In the genomic region with DNA sequence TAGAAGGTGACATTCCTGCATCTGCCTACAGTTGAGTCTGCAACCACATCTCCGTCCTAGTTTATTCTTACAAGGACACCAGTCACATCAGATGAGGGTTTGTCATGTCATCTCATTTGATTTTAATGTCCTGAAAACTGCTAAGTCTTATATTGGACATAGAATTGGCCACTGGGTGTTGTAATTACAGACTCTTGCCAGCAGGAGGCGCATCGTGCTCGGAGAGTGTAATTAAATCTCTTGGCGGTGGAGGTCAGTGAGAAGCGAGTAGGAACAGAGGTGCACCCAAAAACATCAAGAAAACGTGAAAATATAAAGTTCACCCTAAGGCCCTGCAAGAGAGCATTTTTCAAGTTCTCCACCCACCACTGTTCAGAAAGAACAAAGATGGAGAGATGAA, we compare ENCODE assay signal across 9 mouse cellular contexts. TPM values are rescaled to one million over a fixed set of nuclear protein-coding genes. Genes with fewer than 3 reads are reported as not detected.
A peak's percentile ranks its signal among the peaks of the same experiment; 100 is the strongest.
DNase-seq lines count a peak whose midpoint lies in the region; ATAC-seq and TF ChIP-seq lines count a peak whose summit lies in the region.
"Had no signal": no experiment of that assay in that cellular context is flagged by ENCODE, and none has a peak within 500 bp of the region (broad histone marks: within the 10 kb centered on the region; RNA-seq: fewer than 3 reads in every experiment).

No protein-coding gene starts in this region.

- H3K4me1 ChIP-seq in heart, postnatal 0 days (ENCODE audit: control insufficient read depth, insufficient read depth): no peaks in the 10 kb centered on the region
- H3K4me1 ChIP-seq: embryonic facial prominence, embryonic 12.5 days had no signal

- peak; percentile 50 for TF ChIP-seq CTCF in heart, postnatal 0 days (IDR thresholded peaks at IDR 0.05; ENCODE audit: low read depth)

- intact Hi-C loops in heart, postnatal 25 days (cut with DNase I): loop anchor here (5.0 kb wide), 1 partner anchor 63 kb away; a partner anchor contains a TSS
- intact Hi-C loops in left cerebral cortex, postnatal 36 days (cut with DNase I): loop anchor here (5.0 kb wide), 1 partner anchor 63 kb away; a partner anchor contains a TSS

- DNase-seq in heart, postnatal 0 days (ENCODE audit: low spot score): no peak
- DNase-seq in heart, postnatal 25 days (ENCODE audit: low spot score): no peak
- peak; percentile 25 for DNase-seq in right cerebral cortex, postnatal 14 days
- no peak for DNase-seq in right cerebral cortex, postnatal 10 days (ENCODE audit: low spot score in 2 of 2)
- DNase-seq in c-Kit-positive CD71-negative TER-119-negative erythroid progenitor cells, embryonic 14.5 days (ENCODE audit: low read depth): peak; percentile 46
- DNase-seq in left cerebral cortex, postnatal 36 days (ENCODE audit: low spot score in 2 of 2): no peak

- no peaks in the 10 kb centered on the region for H3K36me3 ChIP-seq in heart, postnatal 0 days (replicated peaks; ENCODE audit: control insufficient read depth, insufficient read depth, low read length)
- H3K36me3 ChIP-seq: embryonic facial prominence, embryonic 12.5 days had no signal

- TF ChIP-seq EP300 in heart, postnatal 0 days (IDR thresholded peaks at IDR 0.05; ENCODE audit: low read depth): no peak

- no peak overlapping the region for H3K27ac ChIP-seq in heart, postnatal 0 days (ENCODE audit: low read depth)
- H3K27ac ChIP-seq: embryonic facial prominence, embryonic 12.5 days had no signal

- H3K9me3 ChIP-seq in heart, postnatal 0 days (replicated peaks; ENCODE audit: control insufficient read depth, low read length): no peaks in the 10 kb centered on the region
- H3K9me3 ChIP-seq: embryonic facial prominence, embryonic 12.5 days had no signal

- WGBS in heart, postnatal 0 days: 16% methylated on average over 7 of the region's 7 CpGs

- peaks cover 8% of the 10 kb centered on the region; the same call in 1 of the 2 replicates for H3K27me3 ChIP-seq in heart, postnatal 0 days (ENCODE audit: control insufficient read depth, insufficient read depth, low read length)
- H3K27me3 ChIP-seq: embryonic facial prominence, embryonic 12.5 days had no signal

- no peak overlapping the region for H3K4me3 ChIP-seq in heart, postnatal 0 days (ENCODE audit: low read depth, low read length)
- H3K4me3 ChIP-seq: embryonic facial prominence, embryonic 12.5 days had no signal

- H3K4me2 ChIP-seq in heart, postnatal 0 days (ENCODE audit: low read depth, low read length): no peak overlapping the region
- H3K4me2 ChIP-seq: embryonic facial prominence, embryonic 12.5 days had no signal

- H3K9ac ChIP-seq in heart, postnatal 0 days (replicated peaks; ENCODE audit: low read depth, low read length): no peak overlapping the region
- H3K9ac ChIP-seq: embryonic facial prominence, embryonic 12.5 days had no signal

- no peak for ATAC-seq in heart, postnatal 0 days (ENCODE audit: insufficient read depth, low read depth)
- ATAC-seq in neutrophil, adult 5-6 weeks (ENCODE audit: extremely low read depth, insufficient number of reproducible peaks, low FRiP score, poor library complexity, severe bottlenecking): 0 out of 2 replicates have a peak, but pooled peaks have one; percentile 32
- no peak for ATAC-seq in erythroblast, adult 5-6 weeks (replicated peaks; ENCODE audit: low FRiP score, poor library complexity, severe bottlenecking)

RNA-seq across cellular contexts. Expression of a gene that starts 37.6 kb away (rescaled TPM):
- total RNA-seq in heart, postnatal 0 days (2014; rRNA removed; ENCODE audit: low replicate concordance): 30.5 and 49.5 TPM in 2 replicates
- polyA plus RNA-seq in heart, postnatal 0 days (2015; fragmentation: Nextera tagmentation; extraction: Ambion mirVana): 22.1 and 26.0 TPM in 2 replicates
- 10 to 100 TPM; 20.2 to 20.7 TPM for total RNA-seq in heart, postnatal 25 days (2021)
- total RNA-seq in neutrophil, adult 5-6 weeks (2017): not detected in 2 replicates
- not detected in 2 replicates for total RNA-seq in erythroblast, adult 5-6 weeks (2015; ENCODE audit: low replicate concordance)
- total RNA-seq in erythroblast, adult 5-6 weeks (2017; ENCODE audit: low replicate concordance): 0.14 TPM in 1 of 2 replicates, not detected in the other
- total RNA-seq in left cerebral cortex, postnatal 36 days (2021): 1 to 10 TPM; 4.4 to 7.3 TPM

Comparison
In these comparisons a context has a peak if more than half of its experiments do, and no peak if none do; other contexts are left out.
1. DNase-seq: peak in right cerebral cortex, postnatal 14 days (single experiment) and c-Kit-positive CD71-negative TER-119-negative erythroid progenitor cells, embryonic 14.5 days (single experiment); none in heart, postnatal 0 days (single experiment), heart, postnatal 25 days (single experiment), right cerebral cortex, postnatal 10 days (0 of 2) and left cerebral cortex, postnatal 36 days (0 of 2).